Mouse (Mus musculus) lung, postnatal 0 days (tissue): ENCODE data around the gene Gdi1. TPM values are rescaled to one million over a fixed set of nuclear protein-coding genes. Genes with fewer than 3 reads are reported as not detected.

Source experiments
- ATAC-seq: fragments of 200-750 bp; cut with Nextera tagmentation; 2 replicates; pipeline ENCODE4 v1.8.0; 2017; ENCODE audit warnings: moderate library complexity
- DNase-seq: peaks from one replicate; pipeline ENCODE4 v3.0.0-alpha.2; 2016; ENCODE audit warnings: low spot score
- H3K27ac ChIP-seq: fragments of 300-500 bp; sonication (generic); 2 replicates; pipeline ENCODE4 v1.5.1; 2014; ENCODE audit warnings: antibody characterized with exemption, mild to moderate bottlenecking, low read length, mixed read lengths
- H3K27me3 ChIP-seq: fragments of 300-500 bp; sonication (generic); replicated peaks from 2 replicates; pipeline ENCODE4 v1.6.1; 2014; ENCODE audit warnings: low read length, mixed read lengths; ENCODE audit not compliant: insufficient read depth
- H3K36me3 ChIP-seq: fragments of 300-500 bp; sonication (generic); 2 replicates; pipeline ENCODE4 v1.6.1; 2014; ENCODE audit warnings: low read length, mixed read lengths; ENCODE audit not compliant: insufficient read depth
- H3K4me1 ChIP-seq: fragments of 300-500 bp; sonication (generic); 2 replicates; pipeline ENCODE4 v1.6.1; 2014; ENCODE audit warnings: antibody characterized with exemption, low read depth, low read length, mixed read lengths; ENCODE audit not compliant: insufficient read depth
- H3K4me2 ChIP-seq: fragments of 300-500 bp; sonication (generic); replicated peaks from 2 replicates; pipeline ENCODE4 v1.6.1; 2014; ENCODE audit warnings: low read depth, mild to moderate bottlenecking, low read length, moderate library complexity, mixed read lengths
- H3K4me3 ChIP-seq: fragments of 300-500 bp; sonication (generic); 2 replicates; pipeline ENCODE4 v1.5.1; 2014; ENCODE audit warnings: low read depth, low read length
- H3K9ac ChIP-seq: fragments of 300-500 bp; sonication (generic); replicated peaks from 2 replicates; pipeline ENCODE4 v1.6.1; 2014; ENCODE audit warnings: low read depth, mild to moderate bottlenecking
- H3K9me3 ChIP-seq: fragments of 300-500 bp; sonication (generic); 2 replicates; pipeline ENCODE4 v1.6.1; 2016; ENCODE audit warnings: low read length, mixed read lengths
- CTCF ChIP-seq: IDR thresholded peaks from 2 replicates; pipeline ENCODE4 v1.5.1; 2016; ENCODE audit warnings: antibody characterized with exemption, mild to moderate bottlenecking
- EP300 ChIP-seq: IDR thresholded peaks from 2 replicates; pipeline ENCODE4 v1.6.1; 2016; ENCODE audit warnings: antibody characterized with exemption, mild to moderate bottlenecking, control low read depth
- WGBS: fragments of 180-500 bp; shearing (Covaris S2); extraction: QIAGEN DNeasy Blood & Tissue Kit; methylation state at CpG from one replicate; pipeline ENCODE4 v1.1.7; 2014; 5-methylcytosine and 5-hydroxymethylcytosine counted together
- polyA plus RNA-seq: library from polyadenylated mRNA; unstranded; fragments of >200 nt; fragmentation: Nextera tagmentation; extraction: Ambion mirVana; gene quantifications from 2 replicates; pipeline ENCODE4 v1.2.1, GENCODE M21; 2015

The Gdi1 gene
- polyA plus RNA-seq = 96.7 and 113 TPM in 2 replicates

- Histone ChIP-seq H3K4me3 (peak within 1 kb of the TSS; percentile 53), H3K4me2 (peak within 1 kb of the TSS; percentile 58), H3K27ac (peak within 1 kb of the TSS; percentile 86), H3K36me3 (no peaks in the 10 kb centered on the region), H3K4me1 (no peaks in the 10 kb centered on the region), H3K9me3 (no peaks in the 10 kb centered on the region), H3K27me3 (no peaks in the 10 kb centered on the region), H3K9ac (peak within 1 kb of the TSS; percentile 54)
- TF ChIP-seq EP300 = no peak
- peak; percentile 51 for TF ChIP-seq CTCF
- DNase-seq (peak; percentile 77), ATAC-seq (peak; percentile 93)
- 7% methylated on average over 36 of the region's 41 CpGs for WGBS
These were observed at the start of gene Gdi1 for GRCm38 (mm10) chrX:74304867-74305700. Gene Gdi1, plus strand, starts transcription at chrX:74304998.

- TF ChIP-seq EP300 (no peak), CTCF (no peak)
- WGBS = 90% methylated on average over 3 of the region's 3 CpGs
- no peaks in the 10 kb centered on the region for H3K36me3 ChIP-seq
- ATAC-seq = no peak
- H3K9ac ChIP-seq = no peak overlapping the region
- H3K4me3 ChIP-seq = no peak overlapping the region
- no peaks in the 10 kb centered on the region for H3K27me3 ChIP-seq
- no peak overlapping the region for H3K4me2 ChIP-seq
- no peak for DNase-seq
- no peaks in the 10 kb centered on the region for H3K4me1 ChIP-seq
- H3K9me3 ChIP-seq = no peaks in the 10 kb centered on the region
- no peak overlapping the region for H3K27ac ChIP-seq
These were observed 47.1 kb upstream of the Gdi1 start for GRCm38 (mm10) chrX:74257746-74258145.

GRCm38 (mm10) chrX:74269736-74270061 is 35.1 kb upstream of the Gdi1 start:
- 14% methylated on average over 3 of the region's 3 CpGs for WGBS
- peak; percentile 60 for ATAC-seq
- Histone ChIP-seq H3K4me2 (peak overlapping the region; percentile 49), H3K9ac (no peak overlapping the region), H3K4me3 (peak overlapping the region; percentile 54), H3K9me3 (no peaks in the 10 kb centered on the region), H3K4me1 (no peaks in the 10 kb centered on the region), H3K36me3 (no peaks in the 10 kb centered on the region), H3K27ac (peak overlapping the region; percentile 90), H3K27me3 (no peaks in the 10 kb centered on the region)
- no peak for TF ChIP-seq EP300
- no peak for TF ChIP-seq CTCF
- DNase-seq = peak; percentile 87

GRCm38 (mm10) chrX:74270062-74270901 is 34.5 kb upstream of the Gdi1 start, which contains the start of gene Rpl10:
Gene Rpl10, plus strand, starts transcription at chrX:74270812.
- TF ChIP-seq CTCF (peak; percentile 68), EP300 (peak; percentile 79)
- Histone ChIP-seq H3K4me2 (peak within 1 kb of the TSS; percentile 49), H3K4me3 (peak within 1 kb of the TSS; percentile 54), H3K36me3 (no peaks in the 10 kb centered on the region), H3K4me1 (no peaks in the 10 kb centered on the region), H3K9ac (peak within 1 kb of the TSS; percentile 63), H3K27ac (peak within 1 kb of the TSS; percentile 90), H3K27me3 (no peaks in the 10 kb centered on the region), H3K9me3 (no peaks in the 10 kb centered on the region)
- DNase-seq (peak; percentile 97), ATAC-seq (peak; percentile 92)
- WGBS = 17% methylated on average over 38 of the region's 42 CpGs

GRCm38 (mm10) chrX:74270902-74271551 is 33.8 kb upstream of the Gdi1 start:
- Histone ChIP-seq H3K4me1 (no peaks in the 10 kb centered on the region), H3K36me3 (no peaks in the 10 kb centered on the region), H3K27me3 (no peaks in the 10 kb centered on the region), H3K4me3 (peak overlapping the region; percentile 54), H3K4me2 (peak overlapping the region; percentile 49), H3K27ac (peak overlapping the region; percentile 66), H3K9ac (peak overlapping the region; percentile 63), H3K9me3 (no peaks in the 10 kb centered on the region)
- DNase-seq (peak; percentile 63), ATAC-seq (peak; percentile 4; the same call in 1 of the 2 replicates)
- 9% methylated on average over 26 of the region's 27 CpGs for WGBS
- TF ChIP-seq CTCF (peak; percentile 21; the same call in 1 of the 2 replicates), EP300 (no peak)
